Mouse (Mus musculus): ENCODE measurements around the gene Xrcc3.

Gene Xrcc3

DNA sequence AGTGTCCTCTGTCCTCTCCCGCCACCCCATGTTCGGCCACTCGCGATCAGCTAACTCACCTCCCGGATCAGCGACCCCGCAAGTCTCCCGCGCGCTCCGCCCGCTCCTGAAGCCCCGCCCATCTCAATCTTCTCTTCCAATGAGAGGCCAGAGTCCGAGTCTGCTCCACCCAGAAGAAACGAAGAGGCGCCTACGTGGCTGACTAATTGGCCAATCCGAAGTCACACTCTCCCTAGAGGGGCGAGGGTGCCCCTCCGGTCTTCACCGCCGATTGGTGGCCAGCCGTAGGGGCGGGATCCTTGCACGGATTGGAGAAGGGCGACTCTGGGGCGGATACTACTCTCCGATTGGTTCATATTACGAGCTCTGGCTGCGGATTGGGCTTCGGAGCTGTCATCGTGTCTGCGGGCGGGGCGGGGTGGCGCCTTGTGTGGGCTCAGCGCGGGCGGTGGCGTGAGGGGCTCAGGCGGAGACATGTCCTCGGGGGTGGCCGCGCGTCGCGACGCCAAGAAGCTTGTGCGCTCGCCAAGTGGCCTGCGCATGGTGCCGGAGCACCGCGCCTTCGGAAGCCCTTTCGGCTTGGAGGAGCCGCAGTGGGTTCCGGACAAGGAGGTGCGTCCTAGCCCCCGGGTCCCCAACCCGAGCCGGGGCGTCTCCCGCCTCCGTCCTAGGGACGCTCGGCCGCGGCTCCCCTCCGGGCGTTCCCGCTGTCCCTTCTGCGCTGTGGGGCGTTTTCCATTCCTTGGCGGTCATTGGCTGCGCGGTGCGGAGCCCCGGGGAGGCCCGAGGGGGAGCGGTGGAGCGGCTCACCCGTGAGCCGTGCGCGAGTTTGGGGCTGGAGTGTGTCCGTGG lies at the start of gene Xrcc3, which contains the start of gene Zfyve21:
Gene Xrcc3 (minus strand): TSS at position 108 of the 852 bp plus-strand sequence.
Gene Zfyve21 (plus strand): TSS at position 405 of the 852 bp plus-strand sequence.
- DNase-seq, result peak; percentile 96 to 98

DNA sequence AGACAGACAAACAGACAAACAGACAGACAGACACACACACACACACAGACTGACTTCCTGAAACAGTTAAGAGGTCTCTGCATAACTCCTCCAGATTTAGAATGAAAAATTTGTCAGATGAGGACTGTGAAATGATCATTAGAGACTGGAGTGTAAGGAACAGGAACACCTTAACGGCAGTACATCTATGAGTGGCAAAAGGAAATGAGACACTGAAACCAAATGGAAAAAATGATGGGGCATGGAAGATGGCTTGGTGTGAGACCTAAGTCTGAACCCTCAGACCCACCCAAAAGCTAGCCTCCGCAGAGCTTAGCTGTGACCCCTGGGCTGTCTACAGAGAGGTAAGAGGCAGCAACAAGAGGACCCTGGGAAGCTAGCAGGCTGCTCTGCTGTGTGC lies 41.8 kb upstream of the Xrcc3 start:
- DNase-seq, result no peak

DNA sequence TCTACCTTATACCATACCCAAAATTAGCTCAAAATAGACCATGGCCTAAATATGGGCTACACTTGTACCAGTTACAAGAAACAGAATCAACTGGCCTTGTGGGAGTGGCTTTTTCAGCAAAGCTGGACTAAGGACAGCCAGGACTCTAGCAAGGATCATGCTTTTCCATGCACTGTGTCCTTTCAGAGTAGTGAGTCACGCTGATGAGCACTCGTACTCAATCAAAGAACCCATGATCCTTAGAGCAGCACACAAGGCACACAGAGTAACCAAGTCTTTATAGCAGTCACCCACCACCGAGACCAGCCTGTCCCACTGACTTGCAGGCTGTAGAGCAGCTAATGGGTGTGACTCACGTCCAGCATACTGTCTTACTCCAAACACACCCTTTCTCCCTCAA lies 39.9 kb upstream of the Xrcc3 start:
- no peak for DNase-seq

DNA sequence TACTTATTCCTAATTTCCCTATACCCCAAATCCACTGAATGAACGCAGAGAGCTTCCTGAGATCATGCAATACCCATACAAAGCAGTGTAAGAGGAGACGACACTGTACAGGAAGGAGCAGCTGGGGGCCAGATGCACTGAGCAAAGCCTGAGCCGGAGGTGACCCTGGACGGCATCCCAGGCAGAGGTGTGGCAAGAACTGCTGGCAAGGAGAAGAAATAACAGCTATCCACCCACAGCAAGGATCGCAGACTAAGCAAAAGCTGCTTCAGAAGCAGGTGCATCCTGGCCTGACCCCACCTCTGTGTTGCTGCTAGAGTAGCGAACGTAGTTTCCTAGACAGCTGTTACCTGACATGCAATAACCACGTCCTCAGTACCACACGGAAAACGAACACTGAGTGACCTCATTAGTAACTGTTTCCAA lies 39.4 kb upstream of the Xrcc3 start:
- DNase-seq, result peak; percentile 32 to 46

DNA sequence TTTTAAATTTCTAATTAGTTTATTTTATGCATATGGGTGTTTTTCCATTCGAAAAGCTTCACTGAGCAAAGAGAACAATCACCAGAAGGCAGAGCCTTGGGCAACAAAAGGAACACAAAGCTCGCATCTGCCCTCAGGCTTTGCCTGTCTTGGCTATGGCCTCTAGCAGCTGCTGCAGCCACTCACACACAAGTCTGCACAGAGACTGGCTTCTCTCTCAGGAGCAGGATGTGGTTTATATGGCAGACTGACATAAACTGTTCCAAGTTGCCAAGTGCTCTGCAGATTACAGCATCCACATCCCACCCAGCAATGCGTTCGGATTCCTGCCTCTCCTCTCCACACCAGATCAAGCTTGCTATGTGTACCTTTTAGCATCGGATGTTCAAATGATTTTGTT lies 38.1 kb upstream of the Xrcc3 start:
- no peak for DNase-seq

DNA sequence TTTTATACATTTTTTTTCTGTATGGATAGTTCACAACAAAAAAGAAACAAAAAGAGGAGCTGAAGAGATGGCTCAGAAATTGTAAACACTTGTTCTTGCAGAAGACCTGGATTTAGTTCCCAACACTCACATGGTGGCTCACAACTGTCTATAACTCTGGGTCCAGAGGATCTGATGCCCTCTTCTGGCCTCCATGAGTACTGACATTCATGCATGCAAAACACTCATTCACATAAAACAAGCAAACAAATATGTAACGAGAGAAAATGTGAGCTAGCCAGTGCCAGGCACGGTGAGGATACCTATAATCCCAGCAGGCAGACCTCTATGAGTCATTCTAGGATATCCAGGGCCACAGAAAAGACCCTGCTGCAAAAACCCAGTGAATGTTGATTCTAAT lies 37.6 kb upstream of the Xrcc3 start:
- no peak for DNase-seq

DNA sequence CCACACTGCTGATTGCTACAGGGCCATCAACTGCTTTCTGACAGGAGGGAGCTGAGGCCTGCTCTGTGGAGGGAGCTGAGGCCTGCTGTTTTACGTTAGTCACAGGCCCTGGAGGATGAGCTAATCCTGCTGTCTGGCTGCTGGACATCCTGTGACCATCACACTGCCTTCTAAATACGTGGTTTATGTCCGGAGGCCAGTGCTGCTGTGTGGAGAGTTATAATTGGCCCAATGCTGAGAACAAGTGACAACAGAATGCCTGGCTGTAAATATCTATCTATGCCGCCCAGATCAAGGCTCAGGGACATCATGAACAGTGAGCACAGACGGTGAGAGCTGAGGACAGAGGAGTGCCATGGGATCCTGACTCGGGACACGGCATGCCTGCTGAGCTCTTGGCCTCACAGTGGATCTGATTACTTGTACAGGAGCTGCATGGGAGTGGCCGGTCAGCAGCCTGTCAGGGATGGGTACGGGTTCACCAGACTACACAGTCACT lies 34.7 kb upstream of the Xrcc3 start:
- no peak for DNase-seq

DNA sequence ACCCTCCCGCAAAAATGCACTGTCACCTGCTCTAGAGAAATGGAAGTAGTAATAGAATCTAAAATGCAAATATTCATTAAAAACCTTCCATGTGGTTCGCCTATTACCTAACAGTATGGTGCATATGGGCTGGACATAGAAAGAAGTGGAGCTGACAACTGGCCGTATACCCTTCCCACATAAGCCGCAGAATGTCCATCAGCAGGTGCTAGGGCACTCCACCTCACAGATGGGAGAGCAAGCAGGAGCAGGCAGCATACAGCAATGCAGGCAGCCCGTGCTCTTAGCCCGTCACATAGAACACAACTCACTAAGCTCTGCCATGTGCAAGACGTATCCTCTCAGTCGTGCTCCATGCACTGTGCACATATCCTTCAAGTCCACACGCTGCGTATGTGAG lies 33.1 kb upstream of the Xrcc3 start:
- no peak for DNase-seq

DNA sequence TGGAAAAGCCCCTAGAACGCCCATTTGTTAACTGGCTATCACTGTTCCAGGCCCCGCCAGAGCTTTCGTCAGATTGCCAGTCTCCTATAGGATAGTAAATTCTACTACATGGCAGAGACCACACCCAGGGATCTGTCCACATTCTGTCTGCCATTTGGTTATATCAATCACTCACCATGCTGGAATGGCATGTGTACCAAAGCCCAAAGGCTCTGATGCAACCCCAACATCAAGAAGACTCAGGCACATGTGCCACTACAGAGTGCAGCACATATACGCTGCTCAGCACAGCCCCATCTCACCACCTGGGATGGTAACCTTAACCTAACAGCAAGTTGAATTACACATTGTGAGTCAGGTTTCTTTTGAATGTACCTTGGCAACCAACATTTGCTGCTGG lies 32.3 kb upstream of the Xrcc3 start:
- no peak for DNase-seq

DNA sequence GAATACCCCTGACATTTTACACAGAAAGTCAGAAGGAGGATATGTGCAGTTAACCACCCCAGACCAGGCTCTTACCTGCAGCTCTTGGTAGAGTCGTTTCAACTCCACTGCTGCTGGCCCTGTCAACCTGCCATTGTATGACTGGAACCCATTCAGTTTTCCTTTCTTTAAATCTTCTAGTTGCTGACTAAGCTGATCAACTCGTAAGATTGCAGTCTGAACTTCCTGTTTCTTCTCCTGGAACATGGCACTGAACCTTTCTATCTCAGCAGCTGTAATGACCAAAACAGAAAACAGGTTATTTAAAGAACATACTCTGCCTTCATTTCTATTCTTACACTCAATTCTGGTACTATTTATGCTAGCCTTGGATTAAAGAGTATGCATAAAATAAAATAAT lies 29.8 kb upstream of the Xrcc3 start:
- no peak for DNase-seq

DNA sequence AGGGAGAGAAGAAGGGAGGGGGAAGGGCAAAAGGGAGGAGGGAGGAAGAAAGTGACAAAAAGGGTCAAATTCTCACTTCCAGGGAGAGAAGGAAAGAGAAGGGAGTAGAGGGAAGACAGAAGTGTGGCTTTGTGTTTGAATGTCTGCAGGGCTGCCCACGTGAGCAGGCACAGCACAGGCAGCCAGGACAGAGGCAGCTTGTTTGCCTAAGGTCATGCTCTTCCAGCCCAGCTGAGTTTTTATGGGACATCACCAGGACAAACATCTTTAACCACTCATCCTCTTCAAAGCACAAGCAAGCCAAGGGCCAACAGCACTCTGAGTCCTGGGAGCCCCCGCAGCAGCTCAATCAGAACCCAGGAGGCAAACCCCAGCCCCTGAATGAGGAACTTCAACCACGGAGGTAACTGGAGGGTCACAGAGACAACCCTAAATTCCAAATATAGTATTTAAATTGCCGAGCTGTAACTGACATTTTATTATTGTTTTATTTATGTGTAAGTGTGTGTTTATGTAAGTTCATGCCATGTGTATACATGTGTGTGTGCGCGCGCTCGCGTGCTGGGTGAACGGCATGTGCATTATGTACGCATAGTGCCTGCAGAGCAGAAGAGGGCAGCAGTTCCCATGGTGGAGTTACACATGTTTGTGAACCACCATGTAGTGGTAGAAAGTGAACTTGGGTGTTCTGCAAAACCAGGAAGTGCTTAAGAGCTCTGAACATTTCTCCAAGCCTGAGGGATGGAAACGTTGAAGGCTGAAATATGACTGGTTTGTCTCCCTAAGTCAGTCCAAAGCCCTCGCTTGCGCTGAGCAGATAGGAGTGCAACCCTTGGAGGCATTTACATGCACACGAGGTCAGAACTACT lies 29.1 kb upstream of the Xrcc3 start:
- DNase-seq, result no peak

DNA sequence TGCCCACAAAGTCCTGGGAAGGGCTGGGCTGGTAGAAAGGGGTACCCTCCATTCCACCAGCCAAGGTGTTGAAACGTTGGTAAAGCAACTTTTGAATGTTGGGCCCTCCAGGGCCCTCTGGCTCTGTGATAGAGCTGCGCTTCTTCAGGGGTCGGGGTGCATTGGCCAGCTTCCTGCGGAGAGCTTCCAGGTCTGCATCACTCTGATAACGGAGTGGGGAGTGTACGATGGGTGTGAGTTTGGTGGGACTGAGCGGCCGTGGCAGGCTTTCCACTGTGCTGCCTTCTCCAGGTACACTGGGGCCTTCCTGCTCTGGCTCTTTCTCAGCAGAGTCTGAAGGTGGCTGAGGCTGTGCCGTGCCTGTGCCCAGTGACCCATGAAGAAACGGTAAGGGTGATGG lies 19.8 kb upstream of the Xrcc3 start:
- DNase-seq, result peak in 1 of 2 experiments; percentile 1

DNA sequence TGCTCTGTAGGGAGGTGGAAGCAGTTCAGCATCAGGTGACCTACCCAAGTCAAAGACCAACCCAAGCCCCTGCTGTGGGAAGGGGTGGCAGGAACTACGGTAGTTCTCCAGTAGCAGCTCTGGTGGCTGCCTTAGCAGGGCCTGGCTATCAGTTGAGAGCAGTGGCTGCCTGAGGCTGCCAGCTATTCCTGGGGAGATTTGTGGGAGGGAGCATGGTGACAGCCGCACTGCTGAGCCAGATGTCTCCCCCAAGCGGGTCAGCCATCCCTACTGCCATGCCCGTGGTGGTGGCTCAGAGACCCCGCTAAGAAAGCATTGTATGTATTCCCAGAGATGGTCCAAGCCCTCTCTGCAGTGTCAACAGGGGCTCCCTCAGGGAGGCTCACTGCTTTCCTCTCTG lies 19.0 kb upstream of the Xrcc3 start:
- peak in 1 of 2 experiments; percentile 2 for DNase-seq

DNA sequence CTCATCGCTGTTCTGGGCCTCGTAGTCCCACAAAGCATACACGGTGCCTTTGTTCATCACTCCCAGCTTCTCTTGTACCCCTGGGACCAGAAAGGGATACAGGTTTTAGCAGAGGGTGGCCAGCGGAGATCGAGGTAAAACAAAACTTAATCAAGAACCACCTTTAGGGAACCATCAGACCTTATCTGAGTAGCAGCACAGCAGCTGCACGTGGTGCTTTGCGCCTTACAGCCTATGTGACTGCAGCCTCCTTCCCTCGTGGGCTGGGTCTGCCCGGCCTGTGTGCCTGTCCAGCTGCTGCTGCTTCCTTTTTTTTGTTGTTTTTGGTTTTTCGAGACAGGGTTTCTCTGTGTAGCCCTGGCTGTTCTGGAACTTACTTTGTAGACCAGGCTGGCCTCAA lies 16.7 kb upstream of the Xrcc3 start:
- DNase-seq, result no peak

DNA sequence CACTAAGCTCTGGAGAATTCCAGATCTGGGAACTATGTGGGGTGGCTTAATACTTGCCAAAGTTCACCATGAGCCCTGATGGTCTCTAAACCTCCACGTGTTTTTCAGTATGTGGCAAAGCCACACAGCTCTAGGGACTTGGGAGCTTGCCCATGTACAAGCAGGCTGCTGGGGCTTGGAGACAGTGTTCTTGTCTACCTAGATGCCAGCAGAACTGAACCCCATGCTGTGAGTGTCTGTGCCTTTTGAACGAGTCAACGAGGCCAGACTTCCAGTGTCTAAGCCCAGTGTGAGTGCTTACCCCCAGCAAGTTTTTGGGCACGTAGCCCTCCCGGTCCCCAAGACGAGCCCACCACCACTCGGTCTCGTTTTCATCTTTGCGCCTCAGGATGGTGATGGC lies 16.3 kb upstream of the Xrcc3 start:
- DNase-seq, result no peak

DNA sequence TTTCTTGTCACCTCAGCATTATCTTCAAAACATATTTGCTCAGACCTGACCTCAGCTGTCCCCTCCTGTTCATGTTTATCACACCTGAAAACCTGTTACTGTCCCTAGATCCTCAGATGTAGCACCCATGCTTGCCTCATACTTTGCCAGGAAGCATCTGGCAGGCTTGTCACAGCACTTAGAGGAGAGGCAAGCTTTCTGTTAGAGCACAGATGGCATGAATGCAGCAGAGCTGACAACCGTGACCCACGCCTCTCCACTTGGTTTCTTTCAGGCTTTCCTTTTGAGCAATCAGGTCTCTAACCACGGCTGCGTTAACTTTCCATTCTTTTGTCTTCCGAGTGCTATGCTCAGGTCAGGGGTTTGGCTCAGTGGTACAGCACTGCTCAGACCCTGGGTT lies 15.8 kb upstream of the Xrcc3 start:
- DNase-seq, result no peak

DNA sequence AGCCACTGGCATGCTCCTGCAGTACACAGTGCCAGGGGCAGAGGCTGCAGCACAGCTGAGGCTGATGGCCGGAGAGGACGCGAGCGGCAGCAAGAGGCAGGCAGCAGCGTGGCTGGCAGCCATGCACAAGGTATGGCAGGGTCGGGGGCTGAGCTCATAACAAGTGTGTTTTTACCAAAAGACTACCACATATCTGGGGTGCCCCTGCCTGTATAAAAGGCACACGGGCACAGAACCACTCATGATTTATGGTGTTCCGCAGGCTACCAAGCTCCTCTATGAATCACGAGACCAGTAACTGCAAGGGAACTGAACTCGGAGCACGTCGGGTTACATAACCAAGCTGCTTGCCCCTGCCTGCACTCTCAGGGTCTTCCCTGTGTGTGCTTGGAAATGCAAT lies 13.9 kb upstream of the Xrcc3 start:
- no peak for DNase-seq

DNA sequence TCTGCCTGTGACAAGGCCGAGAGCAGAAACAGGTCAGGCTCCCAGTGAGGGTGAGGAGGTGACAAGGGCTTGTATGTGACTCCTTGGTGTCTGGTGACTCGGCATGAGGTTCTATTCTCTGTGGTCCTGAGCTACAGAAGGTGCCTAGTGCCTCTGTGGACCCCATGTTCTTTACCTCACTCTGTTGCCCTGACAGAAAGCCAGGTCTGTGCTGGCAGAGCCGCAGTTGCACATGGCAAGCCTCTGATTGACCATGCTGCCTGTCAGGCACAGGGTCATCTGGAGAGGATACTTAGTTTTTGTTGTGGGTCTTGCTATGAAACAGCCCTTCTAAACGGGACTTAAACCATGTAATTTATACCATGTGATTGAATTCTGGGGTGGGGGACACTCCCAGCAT lies 8.3 kb upstream of the Xrcc3 start:
- no peak for DNase-seq

DNA sequence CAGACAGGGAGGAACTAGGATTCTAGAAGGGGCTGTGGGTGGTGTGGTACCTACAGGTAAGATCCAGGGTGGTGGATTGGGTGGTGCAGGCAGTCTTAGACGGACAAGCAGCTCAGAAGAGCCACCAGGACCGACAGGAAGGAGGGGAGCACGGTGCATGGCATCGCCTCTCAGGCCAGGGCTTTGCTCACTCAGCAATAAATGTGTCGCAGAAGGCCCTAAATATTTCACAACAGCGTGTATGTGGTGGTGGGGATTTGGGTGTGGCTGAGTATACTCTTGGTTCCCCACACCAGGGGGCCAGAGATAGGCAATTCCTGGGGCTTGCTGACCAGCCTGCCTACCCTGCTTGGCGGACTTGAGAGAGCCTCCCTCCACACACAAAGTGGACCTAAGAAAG lies 7.0 kb upstream of the Xrcc3 start:
- DNase-seq, result no peak

DNA sequence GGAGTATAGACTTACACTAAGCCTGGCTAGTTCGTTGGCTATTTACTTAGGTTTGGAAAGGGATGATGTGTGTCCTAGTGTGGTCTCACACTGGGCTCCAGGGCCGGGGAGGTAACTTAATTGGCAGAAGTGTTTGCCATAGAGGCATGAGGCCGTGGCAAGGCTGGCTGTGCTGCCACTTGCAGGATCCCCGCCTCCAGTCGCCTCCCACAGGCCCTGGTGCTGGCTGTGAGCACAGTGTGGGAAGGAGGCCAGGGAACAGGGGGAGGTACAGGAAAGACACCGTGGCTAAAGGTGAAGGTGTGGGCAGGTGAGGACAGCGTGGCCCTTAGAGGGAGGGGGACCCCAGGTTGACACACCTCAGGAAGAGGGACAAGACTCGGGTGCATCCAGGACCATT lies 6.3 kb upstream of the Xrcc3 start:
- peak; percentile 57 to 66 for DNase-seq

DNA sequence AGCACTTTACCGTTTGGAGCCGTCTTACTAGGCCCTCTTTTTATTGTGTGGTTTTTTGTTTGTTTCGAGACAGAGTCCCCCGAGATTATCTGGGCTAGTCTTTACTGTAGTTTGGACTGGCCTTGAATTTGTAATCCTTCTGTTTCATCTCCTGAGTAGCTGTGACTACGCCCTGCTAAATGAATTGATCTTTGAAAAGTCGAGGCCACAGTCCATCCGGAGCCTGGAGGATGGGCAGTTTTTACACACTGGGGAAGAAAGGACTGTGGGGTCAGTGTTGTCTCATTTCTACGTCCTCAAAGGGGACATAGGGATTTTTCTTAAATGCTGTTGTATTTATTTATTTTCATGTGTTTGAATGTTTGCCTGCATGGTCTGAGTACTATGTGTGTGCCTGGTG lies 4.3 kb upstream of the Xrcc3 start:
- no peak for DNase-seq

DNA sequence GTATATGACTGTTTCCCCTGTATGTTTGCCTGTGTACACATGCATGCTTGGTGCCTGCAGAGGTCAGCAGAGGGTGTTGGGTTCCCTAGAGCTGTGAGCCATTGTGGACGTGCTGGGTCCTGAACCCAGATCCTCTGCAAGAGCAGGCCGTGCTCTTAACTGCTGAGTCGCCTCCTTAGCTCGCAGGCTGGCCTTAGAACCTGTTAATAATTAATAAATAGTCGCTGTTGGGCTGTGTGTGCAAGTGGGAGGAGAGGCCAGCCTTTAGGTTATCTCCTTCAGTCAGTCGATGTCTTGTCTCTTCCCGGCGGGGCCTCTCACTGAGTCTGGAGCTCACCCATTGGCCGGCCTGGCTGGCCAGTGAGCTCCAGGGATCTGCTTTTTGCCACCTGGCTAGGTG lies 3.3 kb upstream of the Xrcc3 start:
- peak in 1 of 2 experiments; percentile 43 for DNase-seq

DNA sequence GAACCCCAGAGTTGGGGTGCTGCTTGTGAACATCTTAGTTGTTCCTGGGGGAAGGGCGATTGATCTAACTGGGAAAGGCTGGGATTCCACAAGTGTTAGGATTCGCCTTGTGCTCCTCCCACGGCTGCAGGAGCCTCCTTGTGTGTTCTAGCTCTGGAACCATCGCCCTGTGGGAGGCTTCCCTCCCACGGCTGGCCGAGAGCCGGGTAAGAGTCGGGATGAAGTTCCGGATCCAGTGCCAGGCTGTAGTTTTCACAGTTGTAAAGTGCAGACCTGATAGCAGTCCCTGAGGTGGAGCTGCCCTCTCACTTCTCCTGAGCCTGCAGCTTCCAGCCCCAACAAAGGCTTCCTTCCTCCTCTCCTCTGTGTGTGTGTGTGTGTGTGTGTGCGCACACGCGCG lies 2.9 kb upstream of the Xrcc3 start:
- DNase-seq, result peak; percentile 58 to 76
